Mouse (Mus musculus): ENCODE data around the gene Prkag1. TPM values are rescaled to one million over a fixed set of nuclear protein-coding genes. Genes with fewer than 3 reads are reported as not detected.

Gene Prkag1
- polyA plus RNA-seq, 1 experiment from 2014 or later, result 128 TPM

GRCm38 (mm10) chr15:98849165-98849564 is 17.8 kb upstream of the Prkag1 start:
- DNase-seq (ENCODE audit: low spot score) (no peak), ATAC-seq (replicated peaks; ENCODE audit: low FRiP score) (no peak)
- Histone ChIP-seq H3K36me3 (ENCODE audit: control insufficient read depth, insufficient read depth, low read length) (peaks cover 92% of the 10 kb centered on the region), H3K9me3 (ENCODE audit: control insufficient read depth, low read length) (no peaks in the 10 kb centered on the region), H3K4me2 (no peak overlapping the region), H3K4me1 (replicated peaks; ENCODE audit: control insufficient read depth, insufficient read depth, low read length) (peaks cover 3% of the 10 kb centered on the region; the same call in 1 of the 2 replicates), H3K4me3 (ENCODE audit: low read depth, low read length) (no peak overlapping the region; the same call in 1 of the 2 replicates), H3K9ac (ENCODE audit: low read depth, low read length) (no peak overlapping the region), H3K27ac (ENCODE audit: low read depth, low read length) (no peak overlapping the region), H3K27me3 (replicated peaks; ENCODE audit: control insufficient read depth, insufficient read depth, low read length) (no peaks in the 10 kb centered on the region)
- WGBS, result 93% methylated on average over 11 of the region's 11 CpGs

GRCm38 (mm10) chr15:98846140-98846539 is 14.8 kb upstream of the Prkag1 start:
- ATAC-seq (replicated peaks; ENCODE audit: low FRiP score), result no peak
- Histone ChIP-seq H3K27ac (ENCODE audit: low read depth, low read length) (no peak overlapping the region), H3K4me2 (no peak overlapping the region), H3K4me3 (ENCODE audit: low read depth, low read length) (no peak overlapping the region), H3K36me3 (ENCODE audit: control insufficient read depth, insufficient read depth, low read length) (peaks cover 92% of the 10 kb centered on the region), H3K27me3 (replicated peaks; ENCODE audit: control insufficient read depth, insufficient read depth, low read length) (no peaks in the 10 kb centered on the region), H3K4me1 (replicated peaks; ENCODE audit: control insufficient read depth, insufficient read depth, low read length) (peaks cover 6% of the 10 kb centered on the region; the same call in 1 of the 2 replicates), H3K9me3 (ENCODE audit: control insufficient read depth, low read length) (no peaks in the 10 kb centered on the region), H3K9ac (ENCODE audit: low read depth, low read length) (no peak overlapping the region)
- 93% methylated on average over 8 of the region's 8 CpGs for WGBS
- DNase-seq (ENCODE audit: low spot score), result no peak

- ATAC-seq (replicated peaks; ENCODE audit: low FRiP score) (no peak), DNase-seq (ENCODE audit: low spot score) (no peak)
- H3K4me3 ChIP-seq (ENCODE audit: low read depth, low read length), result no peak overlapping the region
- no peak overlapping the region for H3K4me2 ChIP-seq
- peaks cover 97% of the 10 kb centered on the region for H3K36me3 ChIP-seq (ENCODE audit: control insufficient read depth, insufficient read depth, low read length)
- H3K27ac ChIP-seq (ENCODE audit: low read depth, low read length), result no peak overlapping the region
- H3K9ac ChIP-seq (ENCODE audit: low read depth, low read length), result no peak overlapping the region
- H3K9me3 ChIP-seq (ENCODE audit: control insufficient read depth, low read length), result no peaks in the 10 kb centered on the region
- H3K4me1 ChIP-seq (replicated peaks; ENCODE audit: control insufficient read depth, insufficient read depth, low read length), result peaks cover 6% of the 10 kb centered on the region; the same call in 1 of the 2 replicates
- H3K27me3 ChIP-seq (replicated peaks; ENCODE audit: control insufficient read depth, insufficient read depth, low read length), result no peaks in the 10 kb centered on the region
- 88% methylated on average over 2 of the region's 2 CpGs for WGBS
These were observed 13.8 kb upstream of the Prkag1 start for GRCm38 (mm10) chr15:98845149-98845548.

GRCm38 (mm10) chr15:98843595-98844223 is 12.4 kb upstream of the Prkag1 start:
- no peaks in the 10 kb centered on the region for H3K27me3 ChIP-seq (replicated peaks; ENCODE audit: control insufficient read depth, insufficient read depth, low read length)
- H3K27ac ChIP-seq (ENCODE audit: low read depth, low read length), result no peak overlapping the region
- WGBS, result 91% methylated on average over 11 of the region's 11 CpGs
- H3K4me1 ChIP-seq (replicated peaks; ENCODE audit: control insufficient read depth, insufficient read depth, low read length), result peaks cover 6% of the 10 kb centered on the region; the same call in 1 of the 2 replicates
- no peak for DNase-seq (ENCODE audit: low spot score)
- no peak overlapping the region for H3K9ac ChIP-seq (ENCODE audit: low read depth, low read length)
- H3K9me3 ChIP-seq (ENCODE audit: control insufficient read depth, low read length), result no peaks in the 10 kb centered on the region
- H3K4me3 ChIP-seq (ENCODE audit: low read depth, low read length), result no peak overlapping the region
- no peak for ATAC-seq (replicated peaks; ENCODE audit: low FRiP score)
- H3K4me2 ChIP-seq, result no peak overlapping the region
- peaks cover 96% of the 10 kb centered on the region for H3K36me3 ChIP-seq (ENCODE audit: control insufficient read depth, insufficient read depth, low read length)

DNA sequence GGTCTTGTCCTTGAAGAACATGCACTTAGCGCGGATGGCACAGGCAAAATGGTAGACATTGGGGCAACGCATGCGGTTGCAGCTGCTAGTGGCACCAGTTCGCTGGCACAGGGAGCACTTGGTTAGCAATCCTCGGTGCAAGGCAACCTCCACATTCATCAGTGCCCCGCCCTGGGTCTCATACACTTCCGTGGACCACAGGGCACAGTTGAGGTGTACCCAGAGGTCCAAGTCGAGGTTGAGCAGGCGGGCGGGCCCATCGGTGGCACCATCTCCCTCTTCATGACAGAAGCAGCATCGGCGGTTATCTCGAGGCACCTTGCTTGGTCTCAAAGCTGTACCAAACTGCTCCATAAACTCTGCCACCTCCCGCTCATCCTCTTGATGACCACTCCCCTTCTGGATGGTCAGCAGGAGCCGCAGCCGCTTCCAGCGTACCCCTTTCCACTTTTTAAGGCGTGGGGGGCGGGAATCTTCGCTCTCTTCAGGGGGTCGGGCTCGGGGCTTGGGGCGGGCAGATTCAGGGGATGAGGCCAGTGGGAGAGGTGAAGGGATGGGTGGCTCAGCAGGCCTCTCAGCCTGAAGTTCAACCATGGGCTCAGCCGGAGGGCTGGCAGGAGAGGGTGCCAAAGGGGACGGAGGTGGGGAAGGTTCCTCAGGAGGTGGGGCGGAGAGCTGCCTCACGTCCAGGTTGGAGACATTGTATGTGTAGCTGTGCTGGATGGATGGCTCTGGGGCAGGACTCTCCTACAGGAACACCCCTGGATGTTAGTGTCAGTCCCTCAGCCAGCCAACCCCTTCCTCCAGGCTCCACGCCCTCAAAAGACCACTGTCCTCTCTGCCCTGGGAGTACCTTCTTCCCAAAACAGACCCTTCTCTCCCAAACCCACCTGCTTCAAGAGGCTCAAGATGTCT is 8.6 kb upstream of the Prkag1 start:
- Histone ChIP-seq H3K9ac (ENCODE audit: low read depth, low read length) (no peak overlapping the region), H3K4me3 (ENCODE audit: low read depth, low read length) (no peak overlapping the region), H3K4me1 (replicated peaks; ENCODE audit: control insufficient read depth, insufficient read depth, low read length) (peaks cover 17% of the 10 kb centered on the region), H3K4me2 (no peak overlapping the region), H3K36me3 (ENCODE audit: control insufficient read depth, insufficient read depth, low read length) (peaks cover 83% of the 10 kb centered on the region), H3K27ac (ENCODE audit: low read depth, low read length) (no peak overlapping the region), H3K9me3 (ENCODE audit: control insufficient read depth, low read length) (no peaks in the 10 kb centered on the region), H3K27me3 (replicated peaks; ENCODE audit: control insufficient read depth, insufficient read depth, low read length) (no peaks in the 10 kb centered on the region)
- DNase-seq (ENCODE audit: low spot score) (no peak), ATAC-seq (replicated peaks; ENCODE audit: low FRiP score) (no peak)
- 91% methylated on average over 30 of the region's 30 CpGs for WGBS

- H3K4me1 ChIP-seq (replicated peaks; ENCODE audit: control insufficient read depth, insufficient read depth, low read length), result peaks cover 15% of the 10 kb centered on the region
- peaks cover 83% of the 10 kb centered on the region for H3K36me3 ChIP-seq (ENCODE audit: control insufficient read depth, insufficient read depth, low read length)
- ATAC-seq (replicated peaks; ENCODE audit: low FRiP score) (no peak), DNase-seq (ENCODE audit: low spot score) (no peak)
- no peak overlapping the region for H3K9ac ChIP-seq (ENCODE audit: low read depth, low read length)
- no peak overlapping the region for H3K4me2 ChIP-seq
- no peak overlapping the region; the same call in 1 of the 2 replicates for H3K27ac ChIP-seq (ENCODE audit: low read depth, low read length)
- no peaks in the 10 kb centered on the region for H3K27me3 ChIP-seq (replicated peaks; ENCODE audit: control insufficient read depth, insufficient read depth, low read length)
- WGBS, result 94% methylated on average over 14 of the region's 14 CpGs
- no peaks in the 10 kb centered on the region for H3K9me3 ChIP-seq (ENCODE audit: control insufficient read depth, low read length)
- H3K4me3 ChIP-seq (ENCODE audit: low read depth, low read length), result no peak overlapping the region
These were observed 7.8 kb upstream of the Prkag1 start for GRCm38 (mm10) chr15:98839161-98839560.

DNA sequence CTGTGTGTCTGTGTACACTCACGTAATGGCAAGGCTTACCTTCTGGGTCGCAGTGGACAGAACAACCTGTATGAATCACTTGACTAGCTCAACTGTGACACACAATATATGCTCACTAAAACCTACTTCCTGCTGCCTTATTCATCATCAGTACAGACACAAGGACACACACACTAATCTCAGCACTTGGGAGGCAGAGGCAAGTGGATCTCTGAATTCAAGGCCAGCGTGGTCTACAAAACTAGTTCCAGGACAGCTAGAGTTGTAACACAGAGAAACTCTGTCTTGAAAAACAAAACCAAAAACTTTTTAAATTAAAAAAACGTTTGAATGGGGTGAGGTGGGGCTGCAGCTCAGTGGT is 6.4 kb upstream of the Prkag1 start:
- peaks cover 24% of the 10 kb centered on the region for H3K4me1 ChIP-seq (replicated peaks; ENCODE audit: control insufficient read depth, insufficient read depth, low read length)
- H3K36me3 ChIP-seq (ENCODE audit: control insufficient read depth, insufficient read depth, low read length), result peaks cover 74% of the 10 kb centered on the region
- no peaks in the 10 kb centered on the region for H3K9me3 ChIP-seq (ENCODE audit: control insufficient read depth, low read length)
- no peaks in the 10 kb centered on the region for H3K27me3 ChIP-seq (replicated peaks; ENCODE audit: control insufficient read depth, insufficient read depth, low read length)
- no peak for DNase-seq (ENCODE audit: low spot score)
- no peak overlapping the region for H3K4me3 ChIP-seq (ENCODE audit: low read depth, low read length)
- peak overlapping the region; percentile 19; the same call in 1 of the 2 replicates for H3K4me2 ChIP-seq
- WGBS, result 71% methylated on average over 4 of the region's 4 CpGs
- peak overlapping the region; percentile 3; the same call in 1 of the 2 replicates for H3K9ac ChIP-seq (ENCODE audit: low read depth, low read length)
- H3K27ac ChIP-seq (ENCODE audit: low read depth, low read length), result peak overlapping the region; percentile 81
- peak; percentile 23; the same call in 1 of the 2 replicates for ATAC-seq (replicated peaks; ENCODE audit: low FRiP score)

- H3K4me3 ChIP-seq (ENCODE audit: low read depth, low read length), result no peak overlapping the region
- H3K9me3 ChIP-seq (ENCODE audit: control insufficient read depth, low read length), result no peaks in the 10 kb centered on the region
- peaks cover 27% of the 10 kb centered on the region for H3K4me1 ChIP-seq (replicated peaks; ENCODE audit: control insufficient read depth, insufficient read depth, low read length)
- peak overlapping the region; percentile 81 for H3K27ac ChIP-seq (ENCODE audit: low read depth, low read length)
- H3K36me3 ChIP-seq (ENCODE audit: control insufficient read depth, insufficient read depth, low read length), result peaks cover 69% of the 10 kb centered on the region
- no peaks in the 10 kb centered on the region for H3K27me3 ChIP-seq (replicated peaks; ENCODE audit: control insufficient read depth, insufficient read depth, low read length)
- no peak for DNase-seq (ENCODE audit: low spot score)
- 81% methylated on average over 21 of the region's 21 CpGs for WGBS
- peak; percentile 88 for ATAC-seq (replicated peaks; ENCODE audit: low FRiP score)
- H3K9ac ChIP-seq (ENCODE audit: low read depth, low read length), result peak overlapping the region; percentile 34
- H3K4me2 ChIP-seq, result peak overlapping the region; percentile 37
These were observed 5.9 kb upstream of the Prkag1 start for GRCm38 (mm10) chr15:98837006-98837742.

Measured in liver, embryonic 11.5 days (tissue).